Mouse (Mus musculus): ENCODE data around the gene Fxyd1.

Gene Fxyd1

GRCm38 (mm10) chr7:31057071-31057470 lies at the start of gene Fxyd1:
TSS of gene Fxyd1 (minus strand) at chr7:31057199.
- CTCF ChIA-PET: no interaction called here

- CTCF ChIA-PET: interaction anchor here (0.7 kb wide), 1 partner anchor 28 kb away, joined by 5 read pairs; no protein-coding TSS in a partner anchor
Observed at GRCm38 (mm10) chr7:31106166-31106565, 49.2 kb upstream of the Fxyd1 start.

GRCm38 (mm10) chr7:31105061-31105768 lies 48.2 kb upstream of the Fxyd1 start:
- CTCF ChIA-PET: no interaction called here

- CTCF ChIA-PET: interaction anchor here (0.7 kb wide), 1 partner anchor 319 kb away, joined by 3 read pairs; no protein-coding TSS in a partner anchor
Observed at GRCm38 (mm10) chr7:31100786-31101185, 43.8 kb upstream of the Fxyd1 start.

- CTCF ChIA-PET: no interaction called here
Observed at GRCm38 (mm10) chr7:31099612-31099982, 42.6 kb upstream of the Fxyd1 start.

GRCm38 (mm10) chr7:31098697-31099611 lies 42.0 kb upstream of the Fxyd1 start:
- CTCF ChIA-PET: no interaction called here

GRCm38 (mm10) chr7:31097583-31098248 lies 40.7 kb upstream of the Fxyd1 start:
- CTCF ChIA-PET: interaction anchor here (0.6 to 2.0 kb wide), 6 partner anchors 37 to 147 kb away, joined by 4 to 14 read pairs (median 4); partner anchors contain the start of gene Lgi4

- CTCF ChIA-PET: interaction anchor here (0.6 to 2.0 kb wide), 4 partner anchors 36 to 146 kb away, joined by 4 to 12 read pairs (median 4); partner anchors contain the start of gene Lgi4
Observed at GRCm38 (mm10) chr7:31096892-31097564, 40.0 kb upstream of the Fxyd1 start.

- CTCF ChIA-PET: interaction anchor here (0.5 to 0.6 kb wide), 2 partner anchors 207 to 415 kb away, joined by 3 to 6 read pairs; no protein-coding TSS in a partner anchor
Observed at GRCm38 (mm10) chr7:31094774-31095501, 37.9 kb upstream of the Fxyd1 start.

- CTCF ChIA-PET: interaction anchor here (0.7 kb wide), 1 partner anchor 268 kb away, joined by 3 read pairs; no protein-coding TSS in a partner anchor
Observed at GRCm38 (mm10) chr7:31089721-31090120, 32.7 kb upstream of the Fxyd1 start.

GRCm38 (mm10) chr7:31088206-31088605 lies 31.2 kb upstream of the Fxyd1 start:
- CTCF ChIA-PET: no interaction called here

- CTCF ChIA-PET: no interaction called here
Observed at GRCm38 (mm10) chr7:31087262-31087661, 30.3 kb upstream of the Fxyd1 start.

- CTCF ChIA-PET: interaction anchor here (0.5 kb wide), 1 partner anchor 33 kb away, joined by 4 read pairs; no protein-coding TSS in a partner anchor
Observed at GRCm38 (mm10) chr7:31086175-31086755, 29.3 kb upstream of the Fxyd1 start.

- CTCF ChIA-PET: no interaction called here
Observed at GRCm38 (mm10) chr7:31085171-31085570, 28.2 kb upstream of the Fxyd1 start.

- CTCF ChIA-PET: no interaction called here
Observed at GRCm38 (mm10) chr7:31084140-31084539, 27.1 kb upstream of the Fxyd1 start.

GRCm38 (mm10) chr7:31082831-31083588 lies 26.0 kb upstream of the Fxyd1 start:
- CTCF ChIA-PET: interaction anchor here (0.6 kb wide), 1 partner anchor 15 kb away, joined by 3 read pairs; no protein-coding TSS in a partner anchor

GRCm38 (mm10) chr7:31082106-31082505 lies 25.1 kb upstream of the Fxyd1 start:
- CTCF ChIA-PET: no interaction called here

- CTCF ChIA-PET: interaction anchor here (0.6 kb wide), 1 partner anchor 90 kb away, joined by 3 read pairs; no protein-coding TSS in a partner anchor
Observed at GRCm38 (mm10) chr7:31081106-31081505, 24.1 kb upstream of the Fxyd1 start.

GRCm38 (mm10) chr7:31080611-31081010 lies 23.6 kb upstream of the Fxyd1 start:
- CTCF ChIA-PET: interaction anchor here (0.6 kb wide), 1 partner anchor 90 kb away, joined by 3 read pairs; no protein-coding TSS in a partner anchor
